Mouse (Mus musculus) CH12.LX (cell line): ENCODE measurements around the gene B230217C12Rik. TPM values are rescaled to one million over a fixed set of nuclear protein-coding genes. Genes with fewer than 3 reads are reported as not detected.

ENCODE experiments used
- DNase-seq: peaks from one replicate; pipeline ENCODE4 v3.0.0-alpha.2; 2013; ENCODE audit errors: extremely low read depth
- H3K27ac ChIP-seq: 2 replicates; pipeline ENCODE4 v1.5.1; 2012; ENCODE audit warnings: low read depth, mild to moderate bottlenecking, control low read depth, moderate library complexity; ENCODE audit not compliant: insufficient read depth
- H3K27me3 ChIP-seq: replicated peaks from 2 replicates; pipeline ENCODE3; 2012; ENCODE audit warnings: inconsistent platforms
- H3K36me3 ChIP-seq, 2 experiments: replicated peaks in 1 of 2; 2 replicates each; pipeline versions ENCODE3 to v1.6.1; 2012; ENCODE audit warnings: inconsistent platforms in 1 of 2, low read length in 1 of 2, mild to moderate bottlenecking in 1 of 2, mixed read lengths in 1 of 2, moderate library complexity in 1 of 2; ENCODE audit not compliant: control insufficient read depth in 1 of 2, insufficient read depth in 1 of 2
- H3K4me1 ChIP-seq, 2 experiments: 2 replicates each; pipeline ENCODE4 v1.6.1; 2012; ENCODE audit warnings: inconsistent platforms in 1 of 2, moderate library complexity in 1 of 2; ENCODE audit not compliant: insufficient read depth in 2 of 2, control insufficient read depth in 1 of 2
- H3K4me2 ChIP-seq: 2 replicates; pipeline ENCODE4 v1.6.1; 2012; ENCODE audit warnings: low read depth, mild to moderate bottlenecking, control low read depth; ENCODE audit not compliant: poor library complexity, insufficient read depth, severe bottlenecking
- H3K4me3 ChIP-seq, 3 experiments: fragments of 150-350 bp in 1 of 3; sonication (generic) in 1 of 3; replicated peaks in 1 of 3; 2 replicates each; pipeline versions ENCODE3 to v1.5.1; 2011 to 2012; ENCODE audit warnings: low read depth in 2 of 3, low read length in 2 of 3, mild to moderate bottlenecking in 2 of 3, moderate library complexity in 2 of 3, control low read depth in 1 of 3, improper control_type of control experiment in 1 of 3, inconsistent platforms in 1 of 3, mixed read lengths in 1 of 3; ENCODE audit not compliant: poor library complexity in 1 of 3
- H3K79me2 ChIP-seq: replicated peaks from 2 replicates; pipeline ENCODE4 v1.6.1; 2012; ENCODE audit warnings: mild to moderate bottlenecking, moderate library complexity; ENCODE audit not compliant: control insufficient read depth, poor library complexity, insufficient read depth, severe bottlenecking; ENCODE audit errors: extremely low read depth
- H3K9ac ChIP-seq: 2 replicates; pipeline ENCODE4 v1.6.1; 2012; ENCODE audit warnings: low read depth, mild to moderate bottlenecking, control low read depth, moderate library complexity; ENCODE audit not compliant: insufficient read depth
- H3K9me3 ChIP-seq: replicated peaks from 2 replicates; pipeline ENCODE3; 2012; ENCODE audit warnings: low read length, inconsistent platforms, mixed read lengths
- BHLHE40 ChIP-seq: IDR thresholded peaks from 2 replicates; pipeline ENCODE4 v1.6.1; 2011; ENCODE audit warnings: mild to moderate bottlenecking, low read depth, low read length, improper control_type of control experiment
- CHD1 ChIP-seq: IDR thresholded peaks from 2 replicates; pipeline ENCODE4 v1.6.1; 2012; ENCODE audit warnings: low read depth, low read length, improper control_type of control experiment, inconsistent platforms
- CHD2 ChIP-seq: IDR thresholded peaks from 2 replicates; pipeline ENCODE4 v1.6.1; 2011; ENCODE audit warnings: low read length, improper control_type of control experiment
- ELF1 ChIP-seq: IDR thresholded peaks from 2 replicates; pipeline ENCODE4 v1.6.1; 2014; ENCODE audit warnings: low read depth, mild to moderate bottlenecking, inconsistent platforms, low read length, improper control_type of control experiment
- GABPA ChIP-seq: IDR thresholded peaks from 2 replicates; pipeline ENCODE4 v1.6.1; 2012; ENCODE audit warnings: low read depth, low read length, improper control_type of control experiment, inconsistent platforms; ENCODE audit not compliant: insufficient replicate concordance
- IRF4 ChIP-seq: IDR thresholded peaks from 2 replicates; pipeline ENCODE4 v1.6.1; 2014; ENCODE audit warnings: low read depth, mild to moderate bottlenecking, inconsistent platforms, low read length, improper control_type of control experiment
- JUND ChIP-seq: conservative IDR thresholded peaks from 2 replicates; pipeline ENCODE4 v1.6.1; 2011; ENCODE audit warnings: low read depth, low read length, improper control_type of control experiment
- MAX ChIP-seq: IDR thresholded peaks from 2 replicates; pipeline ENCODE4 v1.6.1; 2011; ENCODE audit warnings: low read length, improper control_type of control experiment
- MXI1 ChIP-seq: IDR thresholded peaks from 2 replicates; pipeline ENCODE4 v1.6.1; 2011; ENCODE audit warnings: mild to moderate bottlenecking, low read depth, low read length, improper control_type of control experiment
- NELFE ChIP-seq: IDR thresholded peaks from 2 replicates; pipeline ENCODE4 v1.6.1; 2011; ENCODE audit warnings: low read depth, low read length, improper control_type of control experiment
- NRF1 ChIP-seq: IDR thresholded peaks from 2 replicates; pipeline ENCODE4 v1.6.1; 2014; ENCODE audit warnings: low read depth, mild to moderate bottlenecking, inconsistent platforms, low read length, improper control_type of control experiment, moderate library complexity
- POLR2A ChIP-seq: IDR thresholded peaks from 2 replicates; pipeline ENCODE4 v1.6.1; 2011; ENCODE audit warnings: low read depth, mild to moderate bottlenecking, improper control_type of control experiment, low read length
- RCOR1 ChIP-seq: conservative IDR thresholded peaks from 2 replicates; pipeline ENCODE4 v1.6.1; 2012; ENCODE audit warnings: low read depth, mild to moderate bottlenecking, inconsistent platforms, low read length, improper control_type of control experiment
- SIN3A ChIP-seq: IDR thresholded peaks from 2 replicates; pipeline ENCODE4 v1.6.1; 2012; ENCODE audit warnings: low read length, improper control_type of control experiment, inconsistent platforms
- SMC3 ChIP-seq: IDR thresholded peaks from 2 replicates; pipeline ENCODE4 v1.6.1; 2011; ENCODE audit warnings: low read depth, low read length, improper control_type of control experiment
- USF2 ChIP-seq: conservative IDR thresholded peaks from 2 replicates; pipeline ENCODE4 v1.6.1; 2011; ENCODE audit warnings: low read depth, low read length, improper control_type of control experiment
- ZKSCAN1 ChIP-seq: IDR thresholded peaks from 2 replicates; pipeline ENCODE4 v1.6.1; 2012; ENCODE audit warnings: low read depth, inconsistent platforms, low read length, improper control_type of control experiment, borderline replicate concordance
- ZMIZ1 ChIP-seq: IDR thresholded peaks from 2 replicates; pipeline ENCODE4 v1.6.1; 2012; ENCODE audit warnings: low read depth, mild to moderate bottlenecking, inconsistent platforms, low read length, improper control_type of control experiment
- ZNF384 ChIP-seq: IDR thresholded peaks from 2 replicates; pipeline ENCODE4 v1.6.1; 2012; ENCODE audit warnings: low read depth, low read length, improper control_type of control experiment, inconsistent platforms
- dilution Hi-C: fragments of 300-500 bp; cut with MboI; formaldehyde crosslinking; loops from 2 replicates; pipeline ENCODE4 v1.14.3; 2020; ENCODE audit warnings: low sequenced_read_pairs; ENCODE audit not compliant: extremely low pct_unique_long_range_greater_than_20kb, extremely low pct_ligation_motif_present
- in situ Hi-C: fragments of 300-500 bp; cut with MboI; formaldehyde crosslinking; loops from 3 replicates; pipeline ENCODE4 v1.14.3; 2019; ENCODE audit warnings: low sequenced_read_pairs, low pct_ligation_motif_present, low pct_unique_long_range_greater_than_20kb, mixed read lengths
- polyA plus RNA-seq: library from polyadenylated mRNA; unstranded; fragments of >175 nt; gene quantifications from 2 replicates; pipeline ENCODE4 v1.2.1, GENCODE M21; 2012; ENCODE audit warnings: low read depth; ENCODE audit not compliant: insufficient read length
- total RNA-seq, 2 experiments: library from RNA; depleted of rRNA; stranded (reverse); fragments of 300-350 nt in 1 of 2; fragments of >200 nt in 1 of 2; gene quantifications; 2 replicates each; pipeline ENCODE4 v1.2.3; 2012 to 2014

B230217C12Rik gene
- total and polyA plus RNA-seq, 3 experiments, result 4.6 to 14.0 (median 11.9) TPM

DNA sequence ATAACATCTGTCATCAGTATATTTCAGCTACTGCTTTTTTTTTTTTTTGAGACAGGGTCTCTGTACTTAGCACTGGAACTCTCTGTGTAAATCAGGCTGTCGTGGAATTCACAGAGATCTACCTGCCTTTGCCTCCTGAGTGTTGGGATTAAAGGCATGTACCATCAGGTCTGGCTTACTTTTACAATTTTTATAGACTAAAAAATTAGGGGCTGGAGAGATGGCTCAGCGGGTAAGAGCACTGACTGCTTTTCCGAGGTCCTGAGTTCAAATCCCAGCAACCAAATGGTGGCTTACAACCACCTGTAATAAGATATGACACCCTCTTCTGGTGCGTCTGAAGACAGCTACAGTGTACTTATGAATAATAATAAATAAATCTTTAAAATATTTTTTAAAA is 39.8 kb downstream of the B230217C12Rik start:
- H3K27ac ChIP-seq, result no peak overlapping the region
- H3K4me3 ChIP-seq, result no peak overlapping the region
- no peak for TF ChIP-seq USF2
- TF ChIP-seq SIN3A, result no peak
- no peak for TF ChIP-seq GABPA
- TF ChIP-seq JUND, result no peak
- no peak for TF ChIP-seq CHD1
- no peak for TF ChIP-seq POLR2A
- TF ChIP-seq RCOR1, result no peak
- no peak for TF ChIP-seq BHLHE40
- TF ChIP-seq NRF1, result no peak
- H3K27me3 ChIP-seq, result no peaks in the 10 kb centered on the region
- in situ Hi-C loops, result loop anchor here (5.0 kb wide), 1 partner anchor 83 kb away; the partner anchor contains the start of gene Lasp1
- no peaks in the 10 kb centered on the region for H3K36me3 ChIP-seq
- H3K4me1 ChIP-seq, result peaks cover 0 to 7% of the 10 kb centered on the region in 2 experiments; a peak in 2 of 4 replicates
- dilution Hi-C loops, result no loop called here
- H3K9me3 ChIP-seq, result peaks cover 4% of the 10 kb centered on the region
- H3K4me2 ChIP-seq, result no peak overlapping the region
- no peak overlapping the region for H3K9ac ChIP-seq
- no peak for DNase-seq
- no peaks in the 10 kb centered on the region for H3K79me2 ChIP-seq

DNA sequence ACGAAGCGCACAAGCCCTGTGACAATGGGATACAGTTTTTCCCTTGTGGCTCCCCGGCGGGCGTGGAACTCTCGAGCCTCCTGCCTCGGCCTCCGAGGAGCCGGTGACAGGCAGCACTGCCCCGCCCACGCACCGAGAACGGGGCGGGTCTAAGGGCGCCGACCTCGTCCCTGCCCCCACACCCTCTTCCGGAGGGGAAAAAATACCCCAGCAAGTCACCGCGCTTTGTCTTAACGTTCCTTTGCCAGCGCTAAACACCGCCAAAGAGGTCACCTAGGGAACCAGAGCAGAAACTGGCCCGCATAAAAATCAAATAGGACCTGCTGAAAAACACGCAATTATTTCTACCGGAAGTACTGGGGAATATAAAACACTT is 43.0 kb downstream of the B230217C12Rik start:
- TF ChIP-seq IRF4 (peak; percentile 9; the same call in 1 of the 2 replicates), MXI1 (peak; percentile 7; the same call in 1 of the 2 replicates), POLR2A (peak; percentile 70), SIN3A (no peak), NELFE (peak; percentile 74), NRF1 (no peak), ZKSCAN1 (no peak), MAX (peak; percentile 51; the same call in 1 of the 2 replicates), SMC3 (no peak), CHD2 (peak; percentile 89), RCOR1 (no peak), ZMIZ1 (peak; percentile 83; the same call in 1 of the 2 replicates), ZNF384 (no peak), ELF1 (peak; percentile 88), CHD1 (peak; percentile 7; the same call in 1 of the 2 replicates), BHLHE40 (peak; percentile 16; the same call in 1 of the 2 replicates)
- peak; percentile 86 for DNase-seq
- in situ Hi-C loops, result loop anchor here (5.0 kb wide), 1 partner anchor 86 kb away; the partner anchor contains the start of gene Lasp1

More for the DNA sequence above, 43.0 kb downstream of the B230217C12Rik start:
- H3K79me2 ChIP-seq, result no peaks in the 10 kb centered on the region
- H3K27me3 ChIP-seq, result no peaks in the 10 kb centered on the region
- peaks cover 4% of the 10 kb centered on the region for H3K9me3 ChIP-seq
- H3K9ac ChIP-seq, result peak overlapping the region; percentile 84
- peak overlapping the region; percentile 47 to 79 (median 63) for H3K4me3 ChIP-seq
- H3K36me3 ChIP-seq, result peaks cover 0 to 1% of the 10 kb centered on the region in 2 experiments
- dilution Hi-C loops, result no loop called here
- H3K27ac ChIP-seq, result peak overlapping the region; percentile 14; the same call in 1 of the 2 replicates
- H3K4me2 ChIP-seq, result peak overlapping the region; percentile 30; the same call in 1 of the 2 replicates
- H3K4me1 ChIP-seq, result peaks cover 2 to 28% of the 10 kb centered on the region in 2 experiments
